Mouse (Mus musculus) ES-Bruce4 (cell line): ENCODE results near the gene Ruvbl2.

Experiments
- CTCF ChIP-seq: IDR thresholded peaks from one replicate; pipeline ENCODE4 v1.8.1; 2011; ENCODE audit warnings: low read depth, low read length
- EP300 ChIP-seq: IDR thresholded peaks from 2 replicates; pipeline ENCODE4 v1.6.1; 2011; ENCODE audit warnings: low read depth, low read length; ENCODE audit not compliant: insufficient read depth
- POLR2A ChIP-seq: IDR thresholded peaks from one replicate; pipeline ENCODE4 v1.8.1; 2011; ENCODE audit warnings: low read length; ENCODE audit not compliant: insufficient read depth

GRCm38 (mm10) chr7:45436444-45436843 lies 1.5 kb downstream of the Ruvbl2 start:
- TF ChIP-seq EP300 (no peak), CTCF (no peak), POLR2A (no peak)
